Mouse (Mus musculus): Measurements from ENCODE around the gene Mlxip. TPM values are rescaled to one million over a fixed set of nuclear protein-coding genes. Genes with fewer than 3 reads are reported as not detected.

Gene Mlxip
- polyA plus RNA-seq, 1 experiment = 37.5 TPM

DNA sequence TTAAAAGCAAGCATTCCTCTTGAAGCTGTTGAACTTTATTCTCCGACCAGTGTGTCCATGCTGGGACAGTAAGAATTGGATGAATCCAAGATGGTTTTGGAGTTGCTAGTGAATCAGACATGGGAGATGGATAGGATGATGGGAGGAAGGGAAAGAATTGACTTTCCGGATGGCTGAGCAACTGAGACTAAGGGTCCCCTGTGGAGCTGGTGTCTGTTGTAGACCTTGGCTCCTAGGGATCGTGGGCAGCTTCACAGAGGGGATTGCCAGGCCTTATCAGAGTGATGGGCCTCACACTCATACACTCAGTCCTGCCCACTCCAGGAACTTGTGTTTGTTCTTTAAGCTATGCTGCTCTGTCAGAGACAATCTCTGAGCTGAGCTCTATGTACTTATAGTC lies 13.6 kb downstream of the Mlxip start:
- TF ChIP-seq POLR2A (IDR thresholded peaks at IDR 0.05; ENCODE audit: borderline replicate concordance, extremely low read depth, insufficient read depth, insufficient read length, poor library complexity, severe bottlenecking) (no peak), CTCF (IDR thresholded peaks at IDR 0.05; ENCODE audit: borderline replicate concordance, extremely low read depth, insufficient read depth, insufficient read length) (no peak)
- DNase-seq (ENCODE audit: low read depth) = no peak

DNA sequence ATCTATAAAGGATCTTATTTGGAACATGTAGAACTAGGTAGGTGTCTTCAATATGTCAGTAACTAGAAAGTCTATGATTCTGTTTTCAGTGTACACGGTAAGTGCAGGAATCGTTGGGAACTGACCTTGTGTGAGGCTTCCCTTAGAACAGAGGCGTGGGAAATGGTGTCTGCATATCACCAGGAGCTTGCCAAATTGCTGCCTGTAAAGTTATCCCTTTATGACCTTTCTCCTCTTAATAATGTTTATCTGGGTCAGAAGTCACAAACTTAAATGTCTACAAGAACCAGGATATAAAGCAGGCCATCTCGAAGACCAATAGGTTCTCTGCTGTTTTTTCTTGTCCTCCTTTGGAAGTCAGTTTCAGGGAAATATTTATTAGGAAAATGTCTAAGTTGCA lies 17.6 kb downstream of the Mlxip start:
- TF ChIP-seq CTCF (IDR thresholded peaks at IDR 0.05; ENCODE audit: borderline replicate concordance, extremely low read depth, insufficient read depth, insufficient read length) (no peak), POLR2A (IDR thresholded peaks at IDR 0.05; ENCODE audit: borderline replicate concordance, extremely low read depth, insufficient read depth, insufficient read length, poor library complexity, severe bottlenecking) (no peak)
- no peak for DNase-seq (ENCODE audit: low read depth)

DNA sequence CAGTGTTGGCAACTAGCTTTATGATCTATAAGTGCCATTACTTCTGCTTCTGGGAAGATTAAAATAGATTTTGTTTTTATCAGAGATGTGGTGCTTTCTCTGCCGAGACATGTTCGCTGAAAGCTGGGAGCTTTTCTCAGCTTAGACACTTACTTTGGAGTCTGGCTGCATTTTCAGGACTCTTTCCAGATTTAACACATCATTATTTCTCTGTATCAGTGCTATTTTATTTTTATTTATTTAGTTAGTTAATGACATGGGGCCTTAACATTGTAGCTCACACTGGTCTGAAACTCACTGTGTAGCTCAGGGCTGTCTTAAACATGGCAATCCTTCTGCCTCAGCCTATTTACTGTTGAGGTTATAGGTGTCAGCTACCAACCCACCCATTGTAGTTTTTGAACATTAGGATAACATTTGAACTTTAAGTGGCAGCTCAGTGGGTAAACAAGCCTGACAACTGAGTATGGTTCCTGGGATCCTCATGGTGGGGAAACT lies 19.3 kb downstream of the Mlxip start:
- TF ChIP-seq CTCF (IDR thresholded peaks at IDR 0.05; ENCODE audit: borderline replicate concordance, extremely low read depth, insufficient read depth, insufficient read length) = no peak
- TF ChIP-seq POLR2A (IDR thresholded peaks at IDR 0.05; ENCODE audit: borderline replicate concordance, extremely low read depth, insufficient read depth, insufficient read length, poor library complexity, severe bottlenecking) = no peak
- no peak for DNase-seq (ENCODE audit: low read depth)

DNA sequence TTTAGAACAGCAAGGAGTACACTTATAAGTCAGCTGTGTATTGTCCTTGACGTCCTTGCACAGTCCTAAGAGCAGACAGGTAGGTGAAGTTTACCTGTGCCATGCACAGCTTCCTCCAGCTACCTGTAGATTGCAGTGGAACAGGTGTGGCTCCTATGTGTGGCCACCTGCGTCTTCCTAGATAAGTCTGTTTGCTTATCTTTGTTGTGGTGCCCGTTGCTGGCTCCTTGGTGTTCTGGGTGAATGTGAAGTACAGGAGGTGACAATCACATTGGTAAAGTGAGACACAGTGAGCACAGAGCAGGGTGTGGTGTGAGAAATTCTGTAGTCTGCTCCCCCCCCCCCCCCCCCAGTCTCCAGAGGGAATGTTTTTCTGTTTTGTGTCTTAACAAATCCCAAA lies 21.6 kb downstream of the Mlxip start:
- TF ChIP-seq POLR2A (IDR thresholded peaks at IDR 0.05; ENCODE audit: borderline replicate concordance, extremely low read depth, insufficient read depth, insufficient read length, poor library complexity, severe bottlenecking) = no peak
- no peak for TF ChIP-seq CTCF (IDR thresholded peaks at IDR 0.05; ENCODE audit: borderline replicate concordance, extremely low read depth, insufficient read depth, insufficient read length)
- no peak for DNase-seq (ENCODE audit: low read depth)

DNA sequence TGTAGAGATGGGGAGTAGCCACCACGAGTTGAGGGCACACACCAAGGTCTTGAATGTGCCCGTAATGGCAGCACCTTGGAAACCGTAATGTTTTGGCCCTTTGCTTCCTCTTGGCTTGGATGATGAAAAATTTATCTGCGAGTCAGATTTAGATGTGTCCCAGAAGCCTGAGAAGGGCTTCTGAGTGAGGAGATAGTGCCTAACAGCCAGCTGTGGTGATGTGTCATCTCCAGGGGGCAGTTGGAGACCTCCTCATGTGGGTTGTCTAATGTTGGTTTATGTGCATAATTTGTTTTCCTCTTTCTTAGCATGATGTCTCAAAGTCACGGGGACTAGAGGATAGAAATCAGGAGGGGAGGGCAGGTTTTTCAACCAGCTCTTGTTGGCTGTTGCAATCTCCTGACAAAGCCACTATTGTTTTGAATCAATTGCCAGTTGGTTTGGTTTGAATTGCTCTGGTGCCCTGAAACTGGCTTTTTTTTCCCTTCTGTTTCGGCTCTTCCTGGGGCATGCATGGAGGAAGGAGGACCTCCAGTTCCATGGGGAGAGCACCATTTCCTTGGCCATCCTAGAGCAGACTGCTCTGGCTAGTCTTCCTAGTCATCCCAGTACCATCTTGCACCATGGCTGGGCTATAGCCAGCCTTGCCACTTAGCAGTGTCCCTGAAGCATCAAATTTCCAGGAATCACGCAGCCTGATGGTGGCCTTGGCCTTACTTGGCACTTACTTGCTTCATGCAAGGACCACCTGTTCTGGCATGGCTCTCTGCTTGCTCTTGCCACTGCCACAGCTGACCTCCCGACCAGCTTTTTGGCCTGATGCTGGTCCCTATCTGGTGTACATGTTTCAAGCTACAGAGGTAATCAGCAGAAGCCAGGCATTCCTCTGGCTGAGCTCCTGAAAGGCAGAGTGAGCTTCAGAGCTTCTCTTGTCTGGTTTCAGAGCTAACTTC lies 22.2 kb downstream of the Mlxip start:
- peak; percentile 22 for DNase-seq (ENCODE audit: low read depth)
- TF ChIP-seq POLR2A (IDR thresholded peaks at IDR 0.05; ENCODE audit: borderline replicate concordance, extremely low read depth, insufficient read depth, insufficient read length, poor library complexity, severe bottlenecking) (no peak), CTCF (IDR thresholded peaks at IDR 0.05; ENCODE audit: borderline replicate concordance, extremely low read depth, insufficient read depth, insufficient read length) (no peak)

DNA sequence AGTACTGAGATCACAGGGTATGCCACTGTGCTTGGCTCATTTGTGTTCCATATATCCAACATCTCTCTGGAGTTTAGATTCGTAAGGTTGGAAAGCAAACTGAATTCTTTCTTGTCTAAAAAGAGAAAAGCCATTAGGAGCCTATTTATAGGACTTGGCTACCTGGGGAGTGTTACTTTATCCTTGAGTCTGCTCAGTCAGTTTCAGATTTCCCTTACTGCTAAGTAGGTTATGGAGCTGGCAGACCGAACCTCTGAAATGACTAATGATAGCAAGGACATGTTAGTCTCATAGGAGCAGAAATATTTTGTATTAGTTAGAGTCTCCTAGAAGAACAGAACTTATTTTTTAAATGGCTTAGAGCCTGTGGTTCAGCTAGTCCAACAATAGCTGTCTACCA lies 29.3 kb downstream of the Mlxip start:
- DNase-seq (ENCODE audit: low read depth) = no peak
- TF ChIP-seq POLR2A (IDR thresholded peaks at IDR 0.05; ENCODE audit: borderline replicate concordance, extremely low read depth, insufficient read depth, insufficient read length, poor library complexity, severe bottlenecking) (no peak), CTCF (IDR thresholded peaks at IDR 0.05; ENCODE audit: borderline replicate concordance, extremely low read depth, insufficient read depth, insufficient read length) (no peak)

DNA sequence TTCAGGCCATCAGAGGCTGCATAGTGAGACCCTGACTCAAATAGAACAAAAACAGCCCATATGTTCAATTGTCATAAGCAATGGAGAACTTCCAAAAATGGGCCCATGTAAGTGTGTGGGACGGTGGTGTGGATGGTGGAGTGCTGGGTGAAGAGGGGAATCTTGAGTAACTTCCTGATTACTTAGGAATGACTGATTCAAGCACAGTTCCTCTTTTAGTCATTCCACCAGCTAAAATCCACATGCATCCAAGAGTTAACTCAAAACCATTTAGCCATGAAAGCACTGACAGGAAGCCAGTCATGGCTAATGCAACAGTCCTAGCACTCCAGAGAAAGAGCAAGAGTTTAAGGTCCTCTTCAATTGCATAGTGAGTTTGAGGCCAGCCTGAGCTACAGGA lies 33.0 kb downstream of the Mlxip start:
- no peak for DNase-seq (ENCODE audit: low read depth)
- no peak for TF ChIP-seq POLR2A (IDR thresholded peaks at IDR 0.05; ENCODE audit: borderline replicate concordance, extremely low read depth, insufficient read depth, insufficient read length, poor library complexity, severe bottlenecking)
- TF ChIP-seq CTCF (IDR thresholded peaks at IDR 0.05; ENCODE audit: borderline replicate concordance, extremely low read depth, insufficient read depth, insufficient read length) = no peak

DNA sequence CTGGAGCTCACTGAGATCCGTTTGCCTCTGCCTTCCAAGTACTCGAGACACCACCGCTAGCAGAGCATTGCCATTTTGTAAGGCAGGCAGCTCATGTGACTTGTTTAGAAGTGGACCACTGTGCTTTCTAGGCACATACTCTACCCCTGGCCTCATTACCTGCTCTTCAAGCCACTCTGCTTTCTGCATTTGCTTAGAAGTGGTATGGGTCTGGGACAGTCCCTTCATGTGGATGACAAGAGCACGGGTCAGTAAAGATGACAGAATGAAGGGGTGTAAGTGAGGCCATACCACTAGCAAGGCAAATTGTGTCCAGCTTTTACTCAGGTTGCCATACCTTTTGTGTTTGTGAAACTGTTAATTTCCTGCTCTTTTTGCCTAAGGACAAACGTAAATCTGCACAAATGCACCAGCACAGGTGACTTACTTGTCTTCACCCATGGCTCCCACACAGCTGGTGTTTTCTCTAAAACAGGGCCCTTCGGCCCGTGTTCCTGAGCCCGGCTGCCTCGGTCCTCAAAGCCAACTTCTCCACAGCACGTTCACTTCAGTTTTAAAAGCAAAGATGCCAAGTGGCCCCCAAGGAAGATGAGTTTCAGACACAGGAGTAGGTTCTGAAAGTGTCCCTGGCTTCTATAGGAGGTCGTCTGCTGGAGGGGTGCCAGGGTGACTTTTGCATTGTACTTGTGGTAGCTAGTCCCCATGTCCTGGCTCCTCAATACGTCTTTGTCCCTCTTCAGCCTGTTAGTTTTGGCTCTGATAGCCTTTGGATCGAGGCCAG lies 37.1 kb downstream of the Mlxip start:
- peak; percentile 73 for DNase-seq (ENCODE audit: low read depth)

DNA sequence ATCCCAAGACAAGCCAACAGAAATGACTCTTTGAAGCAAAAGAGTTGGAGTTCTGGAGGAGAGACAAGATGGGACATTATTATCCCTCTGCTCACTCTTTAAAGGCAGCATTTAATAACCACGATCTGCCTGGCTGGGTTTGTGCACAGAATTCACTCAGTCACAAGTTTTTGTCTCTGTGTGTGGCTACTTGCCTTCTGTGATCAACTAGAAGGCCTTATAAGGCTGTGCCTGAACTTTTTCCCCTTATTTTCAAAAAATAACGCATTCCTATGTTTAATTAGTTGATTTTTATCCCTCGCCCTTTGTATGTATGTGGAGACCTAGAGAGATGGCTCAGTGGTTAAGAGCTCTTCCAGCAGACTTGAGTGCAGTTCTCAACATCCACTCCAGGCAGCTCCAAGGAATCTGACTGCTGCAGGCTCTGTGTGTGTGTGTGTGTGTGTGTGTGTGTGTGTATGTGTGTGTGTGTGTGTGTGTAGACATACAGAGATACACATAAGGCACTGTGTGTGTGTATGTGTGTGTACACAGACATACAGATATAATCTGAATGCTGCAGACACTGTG lies 37.8 kb downstream of the Mlxip start:
- peak; percentile 21 for DNase-seq (ENCODE audit: low read depth)
- TF ChIP-seq POLR2A (IDR thresholded peaks at IDR 0.05; ENCODE audit: borderline replicate concordance, extremely low read depth, insufficient read depth, insufficient read length, poor library complexity, severe bottlenecking) = no peak
- TF ChIP-seq CTCF (IDR thresholded peaks at IDR 0.05; ENCODE audit: borderline replicate concordance, extremely low read depth, insufficient read depth, insufficient read length) = no peak

More for the DNA sequence above, 37.1 kb downstream of the Mlxip start:
- TF ChIP-seq POLR2A (IDR thresholded peaks at IDR 0.05; ENCODE audit: borderline replicate concordance, extremely low read depth, insufficient read depth, insufficient read length, poor library complexity, severe bottlenecking) (no peak), CTCF (IDR thresholded peaks at IDR 0.05; ENCODE audit: borderline replicate concordance, extremely low read depth, insufficient read depth, insufficient read length) (no peak)

DNA sequence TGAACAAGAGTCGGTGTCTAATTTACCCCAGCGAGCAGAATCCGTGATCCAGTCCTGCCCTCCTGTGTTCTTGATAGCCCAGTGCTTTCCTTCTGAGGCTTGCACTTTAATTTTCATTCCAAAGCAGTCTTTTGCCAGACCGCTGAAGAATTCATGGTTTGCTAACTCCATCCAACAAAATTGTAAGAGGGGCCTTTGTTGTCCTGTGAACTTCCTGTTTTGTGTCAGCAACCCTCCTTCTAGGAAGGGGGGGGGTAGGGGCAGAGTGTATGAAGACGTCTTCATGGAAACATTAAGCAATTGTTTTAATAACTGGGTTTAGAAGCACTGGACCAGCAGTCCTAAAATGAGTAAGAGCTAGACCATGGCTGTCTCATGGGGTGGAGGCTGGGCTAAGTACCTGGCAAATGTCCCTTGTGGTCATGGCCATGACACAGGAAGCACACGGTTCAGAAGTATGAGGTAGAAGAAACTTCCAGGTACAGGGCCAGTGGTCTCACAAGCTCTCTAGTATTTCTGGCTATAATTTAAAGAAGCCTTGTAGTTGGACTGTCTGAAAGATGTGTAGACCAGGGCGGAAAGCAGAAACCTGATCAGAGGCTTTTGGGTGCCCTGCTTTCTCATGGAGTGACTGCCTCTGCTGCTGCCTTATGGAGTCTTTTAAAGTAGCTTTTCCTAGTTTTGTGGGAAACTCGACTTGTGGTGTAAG lies 41.6 kb downstream of the Mlxip start:
- TF ChIP-seq POLR2A (IDR thresholded peaks at IDR 0.05; ENCODE audit: borderline replicate concordance, extremely low read depth, insufficient read depth, insufficient read length, poor library complexity, severe bottlenecking) (no peak), CTCF (IDR thresholded peaks at IDR 0.05; ENCODE audit: borderline replicate concordance, extremely low read depth, insufficient read depth, insufficient read length) (no peak)
- DNase-seq (ENCODE audit: low read depth) = peak; percentile 11
